Mouse (Mus musculus) urinary bladder, postnatal 25 days (tissue): ENCODE data around the gene Sh2b3.
A peak's percentile ranks its signal among the peaks of the same experiment; 100 is the strongest.
"Not testable (repeated sequence)": the region's sequence is repeated elsewhere in the genome, so short reads cannot be mapped to it uniquely, and the experiment has no call there.

Experiments
- DNase-seq: peaks from one replicate; pipeline ENCODE4 v3.0.0; 2022; ENCODE audit warnings: low spot score

Gene Sh2b3

GRCm38 (mm10) chr5:121837441-121838340 lies at the start of gene Sh2b3:
TSS of gene Sh2b3 (minus strand) at chr5:121837646.
- DNase-seq = peak; percentile 55

DNA sequence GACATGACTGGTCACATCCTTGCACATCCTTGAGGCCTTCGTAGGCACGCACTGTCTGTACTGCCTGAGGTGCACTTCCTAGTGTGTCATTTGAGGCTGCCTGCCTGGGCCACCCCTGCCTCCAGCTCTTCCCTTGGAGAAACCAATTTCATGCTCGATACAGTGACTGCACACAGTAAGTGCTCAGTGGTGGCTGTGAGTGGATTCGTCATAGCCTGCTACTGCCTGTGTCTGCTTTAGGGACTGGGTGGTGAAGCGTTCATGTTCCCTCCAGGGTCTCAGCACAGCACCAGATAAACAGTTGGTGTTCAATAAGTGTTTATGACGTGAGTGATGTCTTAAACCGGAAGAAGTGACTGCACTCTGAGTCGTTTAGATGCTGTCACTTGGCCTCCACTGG lies 45.9 kb upstream of the Sh2b3 start:
- no peak for DNase-seq

GRCm38 (mm10) chr5:121879211-121879610 lies 41.8 kb upstream of the Sh2b3 start:
- DNase-seq = peak; percentile 23

DNA sequence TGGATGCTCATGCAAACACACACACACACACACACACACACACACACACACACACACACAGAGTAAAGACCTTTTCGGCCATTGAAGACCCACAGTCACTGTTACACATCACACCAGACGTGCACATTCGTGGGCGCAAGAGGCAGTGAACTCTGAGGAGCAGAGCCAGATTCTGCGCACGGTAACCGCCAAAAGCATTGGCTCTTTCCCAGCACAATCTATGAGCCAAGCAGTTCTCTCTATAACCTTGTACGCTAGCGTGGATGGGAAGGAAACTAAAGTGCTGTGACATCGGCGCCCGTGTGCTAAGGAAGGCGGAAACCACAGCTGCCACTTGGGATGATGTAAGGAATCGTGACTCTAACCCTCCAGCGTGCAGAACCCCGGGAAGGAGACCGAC lies 41.3 kb upstream of the Sh2b3 start:
- no peak for DNase-seq

DNA sequence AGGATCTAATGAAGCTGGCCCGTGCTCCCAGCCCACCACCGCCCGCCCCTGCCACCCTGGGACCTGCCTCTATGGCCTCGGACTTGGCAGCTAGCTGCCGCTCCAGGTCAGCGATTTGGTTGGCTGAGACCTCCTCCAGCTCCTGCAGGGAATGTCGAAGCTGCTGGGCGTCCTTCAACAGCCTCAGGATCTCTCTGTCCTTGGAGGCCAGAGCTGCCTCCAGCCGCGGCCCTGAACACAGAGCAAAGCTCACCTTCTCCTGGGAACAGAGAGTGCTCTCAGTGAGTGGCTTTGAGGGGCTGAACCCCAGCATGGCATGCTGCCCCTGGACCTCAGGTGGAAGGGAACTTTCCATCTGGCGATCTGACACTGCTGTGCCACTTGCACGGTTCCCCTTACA lies 39.5 kb upstream of the Sh2b3 start:
- no peak for DNase-seq

DNA sequence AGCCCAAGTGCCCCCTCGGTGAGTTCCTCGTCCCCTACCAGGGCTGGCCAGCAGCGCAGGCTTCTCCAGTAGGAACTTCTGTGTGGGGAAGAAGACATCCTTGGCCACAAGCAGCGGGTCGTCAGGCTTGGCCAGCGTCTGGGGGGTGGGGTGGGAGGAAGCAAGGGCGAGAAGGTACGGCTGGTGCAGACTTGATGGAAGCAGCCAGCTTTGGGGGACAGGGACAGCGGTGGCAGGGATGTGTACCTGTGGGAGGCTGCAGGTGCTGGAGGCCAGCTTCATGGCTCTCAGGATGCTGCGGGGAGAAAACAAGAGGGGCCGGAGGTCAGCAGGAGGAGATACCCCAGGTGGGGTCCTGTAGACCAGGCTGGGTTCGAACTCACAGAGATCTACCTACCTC lies 37.6 kb upstream of the Sh2b3 start:
- no peak for DNase-seq

DNA sequence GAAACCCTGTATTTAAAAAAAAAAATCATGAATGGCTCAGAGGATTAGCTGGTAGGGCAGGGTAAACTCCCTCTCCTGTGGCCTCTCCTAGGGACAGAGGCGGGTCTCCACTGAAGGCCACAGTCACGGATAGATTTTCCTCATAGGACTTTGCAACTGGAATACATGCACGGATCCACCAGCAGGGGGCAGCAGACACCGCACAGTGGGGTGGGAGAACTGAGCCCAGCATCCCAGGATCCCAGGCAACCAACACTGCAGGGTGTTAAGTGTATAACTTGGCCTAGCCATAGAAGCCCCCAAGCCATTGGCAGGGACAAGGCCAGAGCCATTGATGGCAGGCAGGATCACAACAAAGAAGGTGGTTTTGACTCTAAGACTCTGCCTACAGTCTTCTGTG lies 34.7 kb upstream of the Sh2b3 start:
- peak; percentile 87 for DNase-seq

DNA sequence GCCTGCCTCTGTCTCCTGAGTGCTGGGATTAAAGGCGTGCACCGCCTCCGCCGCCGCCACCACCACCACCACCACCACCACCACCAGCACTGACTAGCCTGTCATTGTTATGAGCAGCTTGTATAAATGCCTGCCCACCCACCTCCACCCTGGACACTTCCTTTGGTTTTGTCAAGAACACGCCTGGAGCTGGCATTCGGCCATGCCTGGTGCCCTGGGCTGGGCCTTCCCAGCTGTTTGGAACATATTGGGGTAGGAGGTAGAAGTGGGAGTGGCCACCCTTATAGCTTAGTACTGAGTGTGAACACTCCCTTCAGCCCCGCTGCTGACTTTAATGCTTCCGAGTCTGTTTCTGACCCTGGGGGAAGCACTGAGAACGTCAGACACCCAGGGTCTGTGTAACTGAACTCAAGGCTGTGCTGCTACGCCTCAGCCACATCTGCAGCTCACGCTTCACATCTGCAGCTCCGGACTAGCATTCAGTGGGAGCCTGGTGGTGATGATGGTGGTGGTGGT lies 34.1 kb upstream of the Sh2b3 start:
- DNase-seq = no peak

- DNase-seq = no peak
Measured at GRCm38 (mm10) chr5:121870832-121871231, 33.4 kb upstream of the Sh2b3 start.

- DNase-seq = no peak
Measured at GRCm38 (mm10) chr5:121867963-121868362, 30.5 kb upstream of the Sh2b3 start.

GRCm38 (mm10) chr5:121864330-121864729 lies 26.9 kb upstream of the Sh2b3 start:
- DNase-seq = no peak

DNA sequence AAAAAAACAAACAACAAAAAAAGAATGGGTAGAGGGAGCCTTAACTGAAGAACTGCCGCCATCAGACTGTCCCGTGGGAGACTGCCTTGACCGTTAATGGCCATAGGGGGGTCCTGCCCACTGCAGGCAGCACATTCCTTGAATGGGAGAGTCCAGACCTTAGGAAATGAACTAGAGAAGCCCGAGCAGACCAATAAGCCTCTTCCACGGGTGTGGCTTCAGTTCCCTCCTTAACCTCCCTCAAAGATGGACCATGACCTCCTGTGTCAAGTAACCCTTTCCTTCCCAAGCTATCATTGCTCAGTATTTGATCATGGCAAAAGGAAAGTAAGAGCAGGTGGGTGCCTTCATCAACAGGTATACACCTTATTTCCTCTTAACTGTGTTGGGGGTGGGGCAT lies 24.5 kb upstream of the Sh2b3 start:
- DNase-seq = no peak

- no peak for DNase-seq
Measured at GRCm38 (mm10) chr5:121858427-121858826, 21.0 kb upstream of the Sh2b3 start.

DNA sequence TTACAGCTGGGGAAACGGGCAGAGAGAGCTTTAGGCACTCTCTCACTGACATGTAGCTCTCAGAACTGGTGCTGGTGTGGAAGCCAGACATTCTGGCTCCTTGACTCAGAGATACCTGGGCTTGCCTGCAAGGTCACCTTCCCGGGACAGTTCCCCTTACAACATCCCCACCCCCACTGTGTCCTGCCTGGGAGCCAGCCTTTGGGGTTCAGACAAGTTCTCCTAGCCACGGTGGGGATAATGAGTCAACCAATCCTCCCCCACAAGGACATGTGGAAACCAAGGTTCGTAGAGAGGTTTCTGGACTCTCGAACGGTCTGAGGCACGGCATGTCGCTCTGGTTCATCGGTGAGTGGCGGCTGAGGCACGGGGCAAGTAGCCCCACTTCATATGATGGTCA lies 19.3 kb upstream of the Sh2b3 start:
- DNase-seq = no peak

- DNase-seq = no peak
Measured at GRCm38 (mm10) chr5:121854768-121855167, 17.3 kb upstream of the Sh2b3 start.

GRCm38 (mm10) chr5:121853368-121854051 lies 16.1 kb upstream of the Sh2b3 start:
- DNase-seq = no peak

- DNase-seq = no peak
Measured at GRCm38 (mm10) chr5:121849478-121850349, 12.3 kb upstream of the Sh2b3 start.

DNA sequence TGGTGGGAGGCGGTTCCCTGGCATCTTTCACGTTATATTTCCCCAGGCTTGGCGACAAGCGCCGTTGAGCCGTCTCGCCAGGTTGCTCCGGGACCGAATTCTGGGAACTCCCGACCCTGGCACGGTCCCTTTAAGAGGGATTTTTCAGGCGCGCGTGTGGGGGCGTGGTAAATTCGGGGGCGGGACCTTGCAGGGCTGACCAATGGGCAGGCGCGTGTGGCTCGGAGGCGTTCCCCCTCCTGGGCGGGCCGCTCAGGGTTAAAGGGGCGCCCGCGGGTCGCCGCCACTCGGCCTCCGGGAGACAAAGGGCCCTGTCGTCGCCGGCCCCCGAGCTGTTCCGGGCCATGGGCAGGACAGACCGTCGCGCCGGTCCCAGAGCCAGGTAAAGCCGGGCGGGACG lies 11.3 kb upstream of the Sh2b3 start, which contains the start of gene Pheta1:
Gene Pheta1, plus strand, starts transcription at position 242 of the 400 bp plus-strand sequence.
- peak; percentile 92 for DNase-seq

- DNase-seq = peak; percentile 41
Measured at GRCm38 (mm10) chr5:121848035-121848519, 10.6 kb upstream of the Sh2b3 start.

GRCm38 (mm10) chr5:121847269-121847668 lies 9.8 kb upstream of the Sh2b3 start:
- not testable (repeated sequence) for DNase-seq

- no peak for DNase-seq
Measured at GRCm38 (mm10) chr5:121846322-121846721, 8.9 kb upstream of the Sh2b3 start.

- DNase-seq = no peak
Measured at GRCm38 (mm10) chr5:121845361-121845760, 7.9 kb upstream of the Sh2b3 start.
